Mouse (Mus musculus) kidney, postnatal 10 days (tissue): ENCODE measurements at regions not wholly inside any gene's neighbourhood (a gene's known extent, or its start where the extent isn't known, plus 50 kb on each side); places are given as distances from the start of the nearest gene placed in this dataset.
A peak's percentile ranks its signal among the peaks of the same experiment; 100 is the strongest.

Experiments
- DNase-seq: peaks from one replicate; pipeline ENCODE4 v3.0.0; 2021; ENCODE audit warnings: mixed read lengths

DNA sequence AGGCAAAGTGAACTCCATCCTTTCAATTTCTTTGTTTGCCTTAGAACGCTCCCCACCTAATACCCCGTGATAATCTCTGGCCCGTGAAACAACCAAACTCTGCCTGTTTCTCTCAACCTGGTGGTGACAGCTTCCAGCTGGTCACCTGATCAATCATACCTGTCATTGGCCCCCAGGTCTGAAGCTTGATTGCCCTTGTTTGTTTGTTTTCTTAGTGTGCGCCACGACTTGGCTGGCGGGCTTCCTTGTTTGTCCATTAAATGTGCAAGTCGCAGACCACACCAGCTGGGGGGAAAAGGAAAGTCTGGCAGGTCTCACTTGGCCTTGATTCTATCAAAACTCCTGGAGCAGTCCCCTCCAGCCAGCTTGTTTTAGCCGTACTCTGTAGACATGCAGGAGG, 666.1 kb downstream of the Kcnj2 start:
- no peak for DNase-seq

DNA sequence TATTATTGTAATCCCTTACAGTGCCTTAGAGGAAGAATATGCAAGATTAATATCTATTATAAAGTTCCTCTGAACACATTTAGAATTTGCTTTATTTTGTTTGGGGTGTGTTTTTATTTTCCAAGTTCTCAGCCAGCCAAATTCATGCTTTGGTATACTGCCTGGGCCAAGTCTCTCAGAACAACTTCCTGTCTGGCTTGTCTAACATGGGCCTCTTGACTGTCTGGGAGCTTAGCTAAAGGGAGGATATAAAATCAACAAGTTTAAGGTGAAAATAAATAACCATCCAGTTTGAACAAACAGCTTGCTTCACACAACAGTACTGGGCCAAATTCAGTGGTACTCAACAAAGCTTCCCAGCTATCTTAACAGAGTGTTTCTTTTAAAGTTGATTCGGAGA, 669.5 kb downstream of the Kcnj2 start:
- DNase-seq, result peak; percentile 17

DNA sequence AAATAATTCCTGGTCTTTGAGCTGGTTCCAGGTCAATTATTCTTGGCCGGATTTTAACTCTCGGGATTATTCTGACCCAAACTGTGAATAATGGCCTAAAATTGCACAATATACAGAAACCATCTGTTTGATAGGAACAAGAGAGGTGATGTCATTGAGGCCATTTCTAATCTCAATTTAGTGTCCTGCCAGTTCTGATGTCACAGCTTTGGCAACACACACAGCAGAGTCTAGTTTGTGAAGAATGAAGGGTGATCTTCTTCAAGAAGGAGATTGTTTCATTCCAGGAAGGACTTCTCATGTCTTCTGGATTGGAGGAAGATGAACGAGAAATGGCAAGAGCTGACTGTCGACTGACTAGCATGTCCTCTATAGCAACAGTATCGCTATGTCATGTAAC, 670.0 kb downstream of the Kcnj2 start:
- DNase-seq, result peak; percentile 25

DNA sequence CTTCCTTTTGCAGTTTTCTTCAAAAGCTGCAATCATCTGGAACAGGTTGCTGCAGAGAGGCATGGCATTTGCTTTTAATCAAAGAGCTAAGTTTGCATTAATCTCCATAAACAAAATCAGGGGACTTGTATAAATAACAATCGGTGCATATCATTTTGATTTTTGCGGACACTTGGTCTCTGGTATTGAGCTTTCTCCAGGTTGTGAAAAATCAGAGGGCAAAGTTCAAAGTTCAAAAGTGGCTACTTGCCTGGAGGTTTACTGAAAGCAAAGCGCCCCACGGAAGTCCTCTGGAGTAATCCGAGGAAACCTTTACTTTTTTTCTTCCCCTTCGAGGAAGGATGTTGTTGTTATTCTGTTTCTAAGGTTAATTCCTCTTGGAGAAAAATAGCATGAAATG, 677.4 kb downstream of the Kcnj2 start:
- no peak for DNase-seq

DNA sequence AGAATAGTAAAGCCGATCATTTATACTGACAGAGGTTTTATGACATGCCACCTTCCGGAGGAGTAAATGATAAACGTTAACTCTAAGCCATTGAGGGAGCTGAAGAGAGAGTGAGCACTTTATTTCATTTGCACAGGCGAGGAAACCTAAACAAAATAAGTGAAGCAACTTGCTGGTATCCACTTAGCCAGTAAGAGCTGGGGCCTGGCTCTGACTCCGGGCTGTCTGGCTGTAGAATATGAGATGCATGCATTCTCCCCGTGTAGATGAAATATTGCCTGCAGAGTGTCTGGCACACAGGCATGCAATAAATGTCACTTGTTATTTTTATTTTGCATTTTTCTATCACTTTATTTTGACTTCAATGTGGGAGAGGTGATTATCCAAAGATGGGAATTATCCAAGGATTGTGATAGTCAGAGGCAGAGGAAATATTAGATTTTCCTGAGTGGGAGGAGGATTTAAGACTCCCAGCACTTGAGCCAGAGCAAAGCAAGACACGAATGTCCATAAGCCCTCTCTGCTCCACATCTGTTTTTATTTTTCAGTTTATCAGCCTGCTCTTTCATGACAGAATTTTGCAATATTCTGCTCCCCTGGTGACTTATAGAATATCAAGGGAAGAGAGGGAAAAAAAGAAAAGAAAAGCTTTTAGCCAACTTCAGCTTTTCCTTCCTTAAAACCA, 681.4 kb downstream of the Kcnj2 start:
- DNase-seq, result no peak

DNA sequence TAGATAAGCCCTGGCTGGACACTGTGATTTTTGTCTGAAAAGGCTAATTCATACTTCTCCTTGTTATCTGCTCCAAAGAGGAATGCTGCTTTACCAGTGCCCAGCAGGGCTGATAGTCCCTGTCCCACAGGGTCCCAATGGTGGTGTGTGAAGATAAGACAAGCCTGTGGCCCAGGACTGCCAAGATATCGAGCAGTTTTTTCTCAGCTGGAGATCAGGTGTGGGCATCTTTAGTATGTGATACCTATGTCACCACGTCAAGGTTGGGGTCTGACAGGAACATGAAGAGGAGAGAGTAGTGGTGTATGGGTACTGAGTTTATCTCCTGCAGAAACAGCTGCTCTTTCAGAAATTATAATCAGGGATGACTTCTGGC, 682.0 kb downstream of the Kcnj2 start:
- no peak for DNase-seq

DNA sequence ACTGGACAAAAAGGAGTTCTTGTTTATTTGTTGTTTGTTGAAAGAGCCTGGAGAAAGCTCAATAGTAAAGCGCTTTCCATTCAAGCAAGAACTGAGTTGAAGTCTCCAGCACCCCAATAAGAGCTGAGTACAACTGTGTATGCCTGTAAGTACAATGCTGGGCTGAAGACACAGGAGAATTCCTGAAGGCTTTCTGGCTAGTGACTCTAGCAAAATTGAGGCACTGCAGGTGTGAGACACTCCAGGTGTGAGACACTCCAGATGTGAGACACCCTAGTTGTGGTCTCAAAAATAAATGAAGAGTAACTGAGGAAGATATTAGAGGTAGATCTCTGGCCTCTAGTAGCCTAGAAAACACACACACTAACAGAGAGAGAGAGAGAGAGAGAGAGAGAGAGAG, 682.5 kb downstream of the Kcnj2 start:
- no peak for DNase-seq

DNA sequence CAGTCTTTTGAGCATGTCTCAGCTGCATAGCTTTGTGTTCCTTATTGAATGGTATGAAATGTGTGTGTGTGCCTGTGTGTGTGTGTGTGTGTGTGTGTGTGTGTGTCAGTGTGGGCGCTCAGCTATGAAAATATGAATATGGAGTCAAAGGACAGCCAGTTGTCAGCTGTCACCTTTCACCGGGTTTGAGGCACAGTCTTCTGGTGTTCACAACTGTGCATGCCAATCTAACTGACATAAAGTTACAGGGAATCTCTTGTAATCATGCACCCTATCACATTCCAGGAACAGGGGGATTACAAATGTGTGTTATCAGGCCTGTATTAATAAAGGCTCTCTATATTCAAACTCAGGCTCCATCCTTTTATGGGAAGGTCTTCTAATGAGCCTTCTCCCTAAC, 688.8 kb downstream of the Kcnj2 start:
- no peak for DNase-seq

DNA sequence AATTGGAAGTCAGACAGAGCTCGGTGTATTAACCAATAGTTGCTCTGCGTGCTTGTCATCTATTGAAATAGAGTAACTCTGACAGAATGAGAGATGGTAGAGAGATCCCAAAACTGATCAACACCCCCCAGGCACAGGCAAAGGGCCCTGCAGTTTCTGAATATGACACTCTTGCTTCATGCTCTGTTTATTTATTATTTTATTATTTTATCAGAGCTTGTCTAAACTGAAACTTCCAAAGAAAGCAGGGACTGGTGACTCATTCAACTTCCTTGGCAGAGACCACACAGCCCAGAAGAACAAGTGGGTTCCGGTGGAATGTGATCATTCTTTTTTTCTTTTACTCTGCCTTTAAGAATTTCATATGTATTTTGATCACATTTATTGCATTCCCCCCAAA, 697.1 kb downstream of the Kcnj2 start:
- no peak for DNase-seq

DNA sequence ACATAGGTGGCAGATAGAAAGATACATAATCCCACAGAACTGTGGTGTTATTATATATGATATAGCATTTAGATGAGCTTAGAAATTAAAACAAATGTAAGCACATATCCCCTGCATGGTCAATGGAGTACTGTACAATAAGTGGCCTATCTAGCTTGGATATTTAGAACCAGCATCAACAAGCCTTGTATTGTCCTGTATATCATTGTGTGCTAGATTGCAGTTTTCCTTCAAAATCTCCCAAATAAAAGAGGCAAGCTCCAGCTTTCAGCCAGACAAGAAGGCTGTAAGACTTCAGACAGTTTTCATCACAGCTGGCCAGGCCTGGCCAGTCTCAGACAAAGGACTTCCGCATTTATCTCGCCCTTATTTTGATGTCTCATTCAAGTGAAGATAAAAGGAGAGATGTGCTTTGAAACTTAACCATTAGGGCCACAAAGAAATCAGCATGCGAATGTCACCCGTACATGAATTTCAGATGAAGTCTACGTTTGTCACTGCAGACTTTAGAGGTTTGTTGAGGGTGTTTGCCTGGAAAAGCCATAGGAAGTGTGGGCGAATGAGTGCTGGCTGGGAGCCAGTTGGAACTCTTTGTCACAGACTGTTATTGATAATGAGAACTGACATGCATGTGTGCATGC, 700.5 kb downstream of the Kcnj2 start:
- DNase-seq, result peak; percentile 9

DNA sequence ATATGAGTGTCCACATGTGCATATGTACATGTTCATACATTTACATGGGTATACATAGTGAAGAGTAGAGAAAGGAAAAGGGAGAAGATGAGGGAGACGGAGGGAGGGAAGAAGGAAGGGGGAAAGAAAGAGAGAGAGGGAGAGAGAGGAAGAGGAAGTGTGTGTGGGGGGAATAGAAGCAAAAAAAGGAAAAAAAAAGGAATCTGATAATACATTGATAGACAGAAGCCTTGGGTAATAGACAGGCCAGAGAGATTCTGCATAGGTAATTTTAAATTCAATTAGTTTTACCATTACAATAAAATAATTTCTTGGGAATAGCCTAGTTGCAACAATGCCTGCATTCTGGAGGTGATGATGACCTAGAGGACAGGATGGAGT, 701.0 kb downstream of the Kcnj2 start:
- no peak for DNase-seq

DNA sequence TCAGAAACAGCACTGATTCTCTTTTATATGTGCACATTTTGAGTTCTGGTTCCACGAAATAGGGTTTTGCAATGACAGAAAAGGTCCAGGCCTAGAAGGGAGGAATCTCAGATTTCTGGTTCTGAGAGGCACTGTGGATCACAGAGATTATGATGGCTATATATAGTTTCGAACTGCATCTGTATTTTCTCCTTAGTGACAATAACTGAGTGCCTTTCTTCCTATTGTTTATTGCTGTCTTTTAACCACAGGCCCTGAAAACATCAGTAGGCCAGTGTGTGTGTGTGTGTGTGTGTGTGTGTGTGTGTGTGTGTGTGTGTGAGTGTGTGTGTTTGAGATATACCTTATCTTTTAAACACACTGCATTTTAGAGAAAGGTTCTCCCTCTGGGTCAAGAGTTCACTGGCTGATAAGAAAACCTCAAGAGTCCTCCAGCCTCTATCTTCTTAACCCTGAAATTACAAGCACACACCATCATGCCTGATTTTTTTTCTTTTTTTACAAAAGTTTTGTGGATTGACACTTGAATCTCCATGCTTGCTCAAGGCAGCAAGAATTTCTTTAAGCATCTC, 708.2 kb downstream of the Kcnj2 start:
- DNase-seq, result no peak

DNA sequence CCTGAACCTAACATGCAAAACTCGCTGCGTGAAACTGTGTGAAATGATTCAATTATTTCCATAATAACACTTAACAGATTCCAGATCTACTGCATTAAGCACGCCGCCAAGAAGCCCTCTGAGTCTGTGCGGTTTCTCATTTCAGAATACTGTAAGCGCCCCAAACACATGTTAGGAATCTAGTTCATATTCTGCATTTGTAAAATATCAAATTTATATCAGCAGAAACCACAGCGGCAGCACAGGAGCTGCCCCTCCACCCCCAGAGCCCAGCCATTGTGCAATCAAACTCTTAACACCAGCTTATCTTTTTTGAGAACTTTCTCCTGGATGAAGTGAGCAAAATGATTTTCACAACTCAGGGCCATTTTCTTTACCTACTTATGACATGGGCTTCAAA, 715.4 kb downstream of the Kcnj2 start:
- peak; percentile 4 for DNase-seq

DNA sequence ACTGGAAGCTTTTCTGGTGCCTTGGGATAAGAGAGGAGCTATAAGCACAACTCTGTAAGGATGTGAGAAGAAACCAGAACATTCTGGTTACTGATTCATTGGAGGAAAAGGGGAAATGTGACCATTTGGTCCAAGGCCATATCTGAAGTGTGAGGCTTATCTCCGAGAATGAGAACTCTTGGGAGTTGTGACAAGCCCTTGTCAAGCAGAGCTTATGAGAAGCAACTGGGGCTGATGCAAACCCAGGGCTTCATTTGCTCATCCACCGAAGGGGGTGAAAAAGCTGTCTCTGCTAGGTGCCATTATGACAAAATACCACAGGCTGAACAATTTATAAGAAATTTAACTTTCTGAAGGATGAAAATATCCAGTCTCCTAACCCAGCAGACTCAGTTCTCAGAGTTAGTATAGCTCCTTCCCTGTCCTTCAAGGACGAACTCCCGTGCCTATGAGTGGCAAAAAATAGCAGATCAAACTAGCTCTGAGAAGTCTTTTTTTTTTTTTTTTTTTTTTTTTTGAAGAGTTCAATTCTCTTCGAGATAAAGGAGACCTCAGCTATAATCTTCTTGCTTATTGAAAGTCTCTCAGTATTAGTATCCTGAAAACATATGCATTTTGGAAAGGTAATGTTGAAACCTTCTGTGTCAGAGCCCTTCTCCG, 725.4 kb downstream of the Kcnj2 start:
- DNase-seq, result no peak

DNA sequence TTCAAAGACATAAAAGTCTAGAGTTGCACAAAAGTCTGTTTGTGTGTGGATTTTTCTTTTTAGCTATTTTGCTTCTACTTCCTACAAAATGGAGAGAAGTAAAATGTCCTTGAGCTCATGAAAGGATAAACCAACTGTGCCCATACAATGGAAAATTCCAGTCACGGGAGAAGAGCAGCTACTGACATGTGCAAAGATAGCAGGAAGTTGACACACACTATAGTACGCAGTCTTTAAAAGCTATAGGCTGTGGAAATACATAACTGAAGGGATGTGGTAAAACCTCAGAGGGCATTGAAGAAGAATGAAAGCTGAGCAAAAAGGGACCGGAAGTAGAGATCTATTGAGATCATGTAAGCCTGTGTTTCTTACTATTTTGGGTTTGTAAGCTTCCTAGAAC, 735.1 kb downstream of the Kcnj2 start:
- DNase-seq, result no peak

DNA sequence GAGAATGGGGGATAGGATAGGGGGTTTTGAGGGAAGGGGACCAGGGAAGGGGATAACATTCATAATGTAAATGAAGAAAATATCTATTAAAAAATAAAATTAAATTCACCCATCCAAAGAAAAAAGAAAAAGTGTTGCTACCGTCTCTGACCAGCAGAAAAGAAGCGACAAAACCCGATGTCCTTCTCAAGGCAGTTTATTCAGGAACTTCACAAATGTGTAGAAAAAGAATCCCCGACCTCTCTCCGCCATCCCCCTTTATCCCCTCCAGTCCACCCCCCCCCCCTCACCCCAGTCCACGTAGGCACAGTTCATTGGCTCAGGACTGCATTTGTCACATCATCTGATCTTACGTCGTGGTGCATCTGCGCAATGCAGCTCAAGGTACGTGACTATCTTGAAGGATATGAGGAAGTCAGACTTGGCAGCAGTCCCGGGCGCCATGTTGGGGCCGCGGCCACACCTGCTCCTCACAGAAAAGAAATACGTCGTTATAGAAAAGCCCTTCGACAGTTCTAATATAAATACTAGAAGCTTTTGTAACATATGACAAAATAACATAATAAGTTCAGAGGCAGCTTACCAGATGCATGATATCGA, 750.3 kb downstream of the Kcnj2 start:
- no peak for DNase-seq

DNA sequence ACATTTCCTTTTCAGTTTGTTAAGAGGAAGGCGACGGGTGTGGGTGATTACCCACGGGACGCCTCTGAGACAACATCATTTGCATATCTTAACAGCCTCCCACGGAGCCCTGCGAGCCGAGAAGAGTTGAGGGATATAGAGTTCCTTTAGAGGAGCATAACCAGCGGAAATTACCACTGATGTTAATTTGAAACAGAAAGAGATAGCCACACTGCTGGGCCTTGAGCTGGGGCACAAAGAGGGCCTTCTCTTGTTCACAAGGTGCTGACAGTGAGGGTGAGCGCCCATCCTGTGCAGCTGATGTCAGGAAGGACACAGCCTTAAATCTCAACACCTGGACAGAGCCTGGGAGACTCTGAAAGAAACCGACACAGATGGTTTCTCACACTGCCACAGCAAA, 752.2 kb downstream of the Kcnj2 start:
- no peak for DNase-seq

DNA sequence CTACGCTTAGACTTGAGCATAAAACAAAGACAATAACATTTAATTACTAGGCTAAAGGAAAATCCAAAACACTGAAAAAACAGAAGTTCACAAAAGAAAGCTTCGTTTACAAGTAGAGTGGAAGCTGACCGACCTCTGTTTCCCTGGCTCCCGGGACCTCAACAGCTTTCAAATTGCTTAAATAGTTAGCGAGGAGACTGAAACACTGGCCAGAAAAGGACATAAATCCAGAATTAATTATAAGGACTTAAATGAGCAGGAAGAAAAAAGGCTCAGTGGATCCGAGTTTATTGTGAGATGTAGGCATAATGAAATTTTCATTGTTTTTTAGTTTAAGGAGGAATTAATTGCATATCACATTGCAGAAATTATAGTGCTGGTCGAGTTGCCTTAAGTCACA, 754.4 kb downstream of the Kcnj2 start:
- DNase-seq, result peak; percentile 17

DNA sequence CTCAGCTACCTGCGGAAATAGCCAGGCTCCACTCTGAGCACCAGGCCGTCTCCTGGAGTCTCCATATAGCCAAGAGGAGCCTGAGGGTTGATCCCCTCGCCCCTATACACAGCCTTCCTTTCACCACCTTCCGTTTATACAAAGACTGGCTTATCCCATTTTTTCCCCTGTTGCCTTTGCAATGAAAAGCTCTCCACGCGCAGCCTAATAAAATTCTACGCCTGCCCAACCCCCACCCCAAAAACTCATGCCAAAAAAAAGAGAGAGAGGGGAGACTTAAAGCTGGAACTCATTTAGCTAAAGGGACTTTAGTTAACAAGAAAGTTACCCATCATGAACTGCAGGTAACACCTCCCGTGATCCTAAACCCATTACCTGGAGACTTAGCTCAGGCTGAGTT, 762.5 kb downstream of the Kcnj2 start:
- DNase-seq, result no peak

DNA sequence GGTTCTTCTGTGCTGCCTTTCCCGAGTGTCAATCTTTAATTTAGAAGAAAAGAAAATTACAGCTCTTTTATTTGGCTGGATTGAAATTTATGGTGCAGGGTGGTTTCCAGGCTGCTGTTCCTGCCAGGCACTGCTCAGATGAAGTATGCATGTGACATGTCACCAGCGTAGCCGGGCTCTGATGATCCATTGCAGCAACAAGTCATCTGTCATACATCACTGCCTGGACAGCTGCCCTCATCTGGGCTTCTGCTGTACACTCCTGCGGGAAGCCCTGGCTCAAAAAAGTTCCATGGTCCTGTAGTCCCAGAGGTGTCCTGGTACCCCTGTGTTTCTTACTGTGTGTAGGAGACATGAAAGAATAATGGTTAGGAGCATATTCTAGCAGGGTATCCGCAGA, 773.0 kb downstream of the Kcnj2 start:
- no peak for DNase-seq

DNA sequence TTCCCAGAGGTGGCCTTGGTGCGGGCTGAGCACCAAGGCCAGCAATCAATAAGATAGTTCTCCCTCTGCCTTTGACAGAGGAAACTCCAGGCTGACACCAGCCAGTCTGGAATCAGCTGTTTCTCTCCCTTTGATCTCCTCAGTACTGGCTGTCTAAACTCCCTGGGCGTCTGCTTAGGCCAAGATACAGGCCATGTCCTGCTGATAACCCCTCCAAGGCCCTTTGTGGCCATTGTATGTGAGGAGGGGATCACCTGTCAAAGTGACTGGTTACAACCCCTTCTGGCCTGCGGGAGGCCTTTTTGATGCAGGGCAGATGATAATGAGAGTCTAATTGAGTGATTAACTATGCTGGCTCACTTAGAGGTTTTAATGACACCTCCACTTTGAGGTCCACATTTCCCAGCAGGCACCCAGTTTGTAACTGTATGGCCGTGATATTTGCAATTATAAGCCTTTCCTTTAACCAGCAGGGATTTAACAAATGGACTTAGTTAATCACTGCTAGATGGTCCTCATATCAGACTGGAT, 777.8 kb downstream of the Kcnj2 start:
- DNase-seq, result no peak

DNA sequence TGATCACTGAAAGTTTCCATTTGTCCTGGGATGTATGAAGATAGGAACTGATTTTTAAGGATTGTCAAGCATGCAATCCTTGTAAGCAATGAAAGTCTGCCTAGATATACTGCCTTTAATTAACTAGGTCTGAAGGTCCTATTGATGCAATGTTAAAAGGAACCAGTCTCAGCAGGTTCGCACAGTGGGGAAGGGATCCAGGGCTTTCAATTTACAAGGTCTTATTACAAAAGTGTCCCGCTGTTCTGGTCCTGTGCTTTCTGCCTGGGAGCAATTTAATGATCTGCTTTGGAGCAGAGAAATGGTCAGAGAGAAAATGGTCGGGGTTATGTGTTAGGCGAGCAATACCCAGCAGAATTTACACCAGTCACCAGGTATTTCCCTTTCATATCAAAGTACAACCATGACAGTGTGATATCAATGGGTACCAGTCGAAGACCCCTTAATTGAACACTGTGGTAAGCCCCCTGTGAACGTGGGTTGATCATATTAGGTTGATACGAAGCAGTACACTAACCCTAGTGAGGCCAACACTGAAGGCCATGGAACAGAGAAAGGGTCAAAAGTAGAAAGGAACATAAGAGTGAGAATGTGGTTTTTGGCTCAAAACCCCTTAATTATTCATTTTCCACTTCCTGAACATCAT, 778.5 kb downstream of the Kcnj2 start:
- DNase-seq, result no peak

DNA sequence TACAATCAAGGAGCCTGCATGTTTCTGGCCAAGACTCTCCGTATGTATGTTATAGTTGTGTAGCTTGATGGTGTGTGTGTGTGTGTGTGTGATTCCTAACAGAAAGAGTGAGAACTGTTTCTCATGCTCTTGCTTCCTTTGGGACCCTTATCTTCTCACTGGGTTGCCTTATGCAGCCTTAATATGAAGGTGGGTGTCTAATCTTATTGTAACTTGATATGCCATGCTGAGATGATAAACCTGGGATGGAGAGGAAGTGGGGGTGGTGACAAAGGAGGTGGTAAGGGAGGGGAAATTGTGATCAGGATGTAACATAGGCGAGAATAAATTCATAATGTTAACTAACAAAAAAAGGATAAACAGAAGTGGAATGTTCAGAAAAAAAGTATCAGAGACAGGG, 791.3 kb downstream of the Kcnj2 start:
- DNase-seq, result no peak
